Mouse (Mus musculus) spleen, postnatal 36 days (tissue): Measurements from ENCODE around the gene Csf3.
"Not testable (repeated sequence)": the region's sequence is repeated elsewhere in the genome, so short reads cannot be mapped to it uniquely, and the experiment has no call there.

Source experiments
- DNase-seq, 2 experiments: peaks; one replicate each; pipeline ENCODE4 v3.0.0; 2022; ENCODE audit warnings: low spot score in 2 of 2, mixed read lengths in 1 of 2

Gene Csf3

DNA sequence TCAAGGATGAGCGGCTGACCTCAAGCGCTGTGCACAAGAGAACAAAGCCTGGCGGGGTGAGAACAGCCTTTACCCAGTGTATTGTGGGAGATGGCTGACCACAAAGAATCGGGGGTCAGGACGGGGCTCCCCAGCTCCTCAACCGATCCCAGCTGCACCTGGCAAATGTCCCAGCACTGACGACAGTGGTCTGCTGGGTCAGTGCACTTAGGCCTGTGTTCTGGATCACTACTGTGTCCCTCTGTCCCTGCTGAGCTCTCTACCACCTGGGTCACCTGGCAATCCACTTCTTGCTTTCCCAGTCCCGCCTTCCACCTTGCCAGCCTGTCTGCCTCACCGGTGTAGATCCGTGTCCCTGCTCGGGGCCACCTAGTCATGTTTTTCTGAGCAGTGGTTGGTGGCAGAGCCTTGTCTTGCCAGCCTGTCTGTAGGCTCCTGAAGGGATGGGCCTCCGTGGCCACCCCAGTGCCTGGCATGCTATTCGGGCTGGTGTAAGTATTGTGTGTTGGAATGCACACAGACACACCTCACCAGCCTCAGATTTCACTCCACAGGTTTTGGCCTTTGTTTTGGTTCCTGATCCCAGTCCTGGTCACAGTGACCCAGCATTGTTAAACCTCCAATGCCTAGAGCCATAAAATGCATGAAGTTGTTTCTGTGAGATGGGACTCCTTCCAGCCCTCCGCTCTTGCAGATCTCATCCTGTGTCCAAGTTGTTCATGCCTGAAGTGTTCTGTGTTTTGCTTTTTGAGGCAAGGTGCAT is 4.4 kb upstream of the Csf3 start:
- no peak for DNase-seq

DNA sequence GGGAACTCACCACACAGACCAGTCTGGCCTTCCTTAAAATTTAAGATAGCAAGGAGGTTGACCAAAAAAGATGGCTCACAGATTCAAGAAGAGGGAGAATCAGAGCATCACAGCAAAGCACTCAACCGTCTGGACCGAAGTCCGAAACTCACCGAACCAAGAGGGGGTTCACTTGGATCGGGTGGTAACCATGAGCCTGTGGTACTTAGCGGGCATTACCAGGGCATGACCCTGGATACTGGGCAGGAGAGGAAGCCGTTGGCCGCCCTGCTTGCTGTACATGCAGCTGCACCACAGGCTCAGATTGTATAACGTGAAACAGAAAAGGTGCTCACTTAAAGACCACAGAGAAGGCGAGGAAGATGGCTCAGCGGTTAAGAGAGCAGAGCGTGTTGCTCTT is 3.8 kb upstream of the Csf3 start:
- DNase-seq: no peak

DNA sequence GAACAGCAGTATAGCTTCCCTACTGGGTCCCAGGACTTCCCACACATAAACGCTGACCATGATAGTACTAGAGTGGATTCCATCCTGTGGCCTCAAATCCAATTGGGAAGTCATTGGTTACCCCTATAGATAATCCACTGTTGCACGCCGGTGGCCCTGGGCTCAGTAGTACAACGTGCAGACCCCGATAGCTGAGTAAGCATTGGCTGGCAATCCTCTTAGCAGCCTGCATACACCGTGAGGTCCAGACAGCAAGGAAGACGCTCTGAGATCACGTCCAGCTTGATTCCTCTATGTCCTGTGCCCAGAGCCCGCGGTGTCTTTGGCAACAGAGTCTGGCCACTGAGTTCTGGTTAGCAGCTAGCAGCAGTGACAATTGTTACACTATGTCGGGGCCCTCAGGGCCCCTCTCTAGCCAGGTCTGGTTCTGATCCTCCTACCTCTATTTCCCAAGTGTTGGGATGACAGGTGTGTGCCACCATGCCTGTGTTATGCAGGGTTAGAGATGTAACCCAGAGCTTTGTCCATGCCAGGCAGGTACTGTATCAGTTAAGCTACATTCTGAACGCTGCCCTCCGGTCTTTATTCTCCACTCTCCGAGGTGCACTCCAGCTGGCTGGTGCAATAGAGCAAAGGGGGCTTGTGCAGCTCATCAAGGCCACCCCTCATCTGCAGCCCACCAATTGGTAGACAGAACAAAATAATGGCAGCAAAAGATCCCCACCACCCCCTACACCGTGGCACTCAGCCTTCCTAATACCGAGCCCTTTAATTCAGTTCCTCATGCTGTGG is 2.0 kb upstream of the Csf3 start:
- DNase-seq: no peak

DNA sequence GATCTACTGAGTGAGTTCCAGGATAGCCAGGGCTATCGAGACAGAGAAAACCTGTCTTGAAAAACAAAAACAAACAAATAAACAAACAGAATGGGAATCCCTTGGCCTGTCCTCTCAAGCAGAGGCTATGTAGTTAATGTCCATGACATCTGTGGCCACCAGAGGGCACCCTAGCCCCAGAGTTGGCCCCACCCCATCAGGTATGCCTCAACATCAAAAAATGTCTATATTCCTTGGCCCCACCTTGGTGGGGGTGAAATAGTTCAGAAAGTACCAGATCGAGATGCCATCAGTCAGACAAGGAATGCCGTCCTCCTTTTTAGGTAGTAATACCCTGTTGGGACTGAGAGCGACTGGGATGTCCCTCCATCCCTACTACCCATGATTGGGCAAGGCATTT is 1.2 kb upstream of the Csf3 start:
- DNase-seq: peak; percentile 57 to 70

DNA sequence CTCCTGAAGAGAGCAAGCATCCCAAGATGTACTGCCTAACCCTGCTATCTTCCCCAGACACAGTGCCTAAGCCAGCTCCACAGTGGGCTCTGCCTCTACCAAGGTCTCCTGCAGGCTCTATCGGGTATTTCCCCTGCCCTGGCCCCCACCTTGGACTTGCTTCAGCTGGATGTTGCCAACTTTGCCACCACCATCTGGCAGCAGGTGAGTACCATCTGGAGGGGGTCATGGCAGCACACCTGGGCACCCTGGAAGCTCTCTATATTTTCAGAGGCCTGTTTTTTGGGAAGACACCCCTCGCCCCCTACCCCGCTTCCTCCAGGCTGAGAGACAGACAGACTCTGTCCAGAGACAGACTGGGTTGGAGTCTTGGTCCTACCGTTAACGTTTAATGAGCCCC is 1.3 kb downstream of the Csf3 start:
- DNase-seq: no peak

DNA sequence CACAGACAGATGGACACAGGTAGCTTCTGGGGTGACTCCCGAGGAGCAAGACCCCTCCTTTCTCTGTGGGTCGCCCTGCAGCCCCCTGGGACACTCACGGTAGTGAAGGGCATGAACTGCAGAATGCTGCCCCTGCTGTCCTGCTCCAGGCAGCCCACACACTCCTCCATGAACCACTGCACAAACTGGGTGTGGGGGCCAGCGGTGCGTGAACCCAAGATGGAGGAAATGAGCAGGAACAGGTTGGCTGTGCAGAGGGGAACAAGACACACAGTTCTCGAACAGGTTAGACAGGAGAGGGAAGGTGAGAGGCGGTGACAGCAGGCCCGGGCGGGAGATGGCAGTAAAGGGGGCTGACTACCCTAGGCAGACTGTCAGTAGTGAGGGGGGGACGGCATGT is 4.0 kb downstream of the Csf3 start:
- no peak for DNase-seq

DNA sequence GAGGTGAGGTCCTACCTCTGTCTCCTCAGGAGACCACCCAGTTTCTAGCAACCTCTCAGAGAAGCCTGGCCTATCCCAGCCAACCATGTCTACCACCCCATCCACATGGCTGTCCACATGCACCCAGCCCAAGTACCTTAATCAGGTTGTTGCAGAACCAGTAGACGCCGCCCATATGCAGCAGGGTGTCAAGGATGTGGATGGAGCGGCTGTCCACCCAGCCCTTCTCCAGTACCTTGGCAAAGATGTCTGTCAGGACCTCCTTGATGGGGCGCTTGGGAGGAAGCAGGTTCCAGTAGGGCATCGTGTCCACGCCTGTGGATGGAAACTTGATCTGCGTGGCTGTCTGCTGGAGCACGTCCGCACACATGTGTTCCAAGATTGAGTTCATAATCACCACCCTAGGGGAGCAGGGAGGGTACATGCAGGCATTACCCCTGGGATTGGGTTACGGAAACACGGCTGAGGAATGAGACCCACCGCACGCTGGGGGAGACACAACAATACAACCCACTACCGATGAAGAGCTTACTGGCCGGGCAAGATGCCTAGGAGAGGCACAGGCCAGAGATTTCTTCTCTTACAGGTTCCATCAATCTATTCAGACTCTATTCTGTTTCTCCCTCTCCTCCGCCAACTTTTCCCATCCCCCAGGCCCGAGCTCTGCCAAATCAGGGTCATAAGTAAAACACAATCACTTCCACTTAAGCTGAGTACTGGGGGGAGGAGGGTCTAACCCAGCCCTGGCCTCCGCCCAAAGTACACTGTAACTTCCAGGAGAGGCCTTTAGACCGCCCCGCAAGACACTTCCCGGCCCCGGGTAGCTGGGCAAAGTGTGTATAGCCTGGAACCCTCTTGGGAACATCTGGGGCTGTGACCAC is 6.6 kb downstream of the Csf3 start:
- DNase-seq: no peak

DNA sequence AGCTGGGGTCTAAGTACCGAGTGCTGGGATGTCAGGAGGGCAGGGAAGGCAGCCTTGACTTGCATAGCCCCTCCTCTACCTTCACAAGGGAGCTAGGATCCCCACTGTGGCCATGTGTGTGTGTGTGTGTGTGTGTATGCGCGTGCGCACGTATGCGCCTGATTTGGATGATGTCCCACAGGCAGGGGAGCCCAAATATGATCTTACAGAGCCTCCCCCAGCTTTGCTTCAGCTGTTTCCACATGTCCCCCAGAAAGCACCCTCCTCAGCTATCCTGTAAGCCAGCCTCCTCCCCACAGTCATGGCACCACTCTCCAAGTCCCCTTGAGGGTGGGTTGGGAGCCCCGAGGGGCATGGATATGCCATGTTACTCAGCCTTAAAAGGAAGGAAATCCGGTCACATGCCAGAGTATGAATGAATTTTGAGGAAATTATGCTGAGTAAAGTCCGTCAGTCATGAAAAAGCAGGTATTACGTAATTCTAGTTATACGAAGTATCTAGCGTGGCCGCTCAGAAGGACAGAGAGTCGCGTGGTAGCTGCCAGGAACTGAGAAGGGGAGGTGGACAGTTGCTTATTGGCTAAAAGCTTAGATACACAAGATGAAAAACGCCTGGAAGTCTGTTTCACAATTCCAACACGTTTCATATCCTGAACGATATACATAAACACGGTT is 7.4 kb downstream of the Csf3 start:
- DNase-seq: no peak

DNA sequence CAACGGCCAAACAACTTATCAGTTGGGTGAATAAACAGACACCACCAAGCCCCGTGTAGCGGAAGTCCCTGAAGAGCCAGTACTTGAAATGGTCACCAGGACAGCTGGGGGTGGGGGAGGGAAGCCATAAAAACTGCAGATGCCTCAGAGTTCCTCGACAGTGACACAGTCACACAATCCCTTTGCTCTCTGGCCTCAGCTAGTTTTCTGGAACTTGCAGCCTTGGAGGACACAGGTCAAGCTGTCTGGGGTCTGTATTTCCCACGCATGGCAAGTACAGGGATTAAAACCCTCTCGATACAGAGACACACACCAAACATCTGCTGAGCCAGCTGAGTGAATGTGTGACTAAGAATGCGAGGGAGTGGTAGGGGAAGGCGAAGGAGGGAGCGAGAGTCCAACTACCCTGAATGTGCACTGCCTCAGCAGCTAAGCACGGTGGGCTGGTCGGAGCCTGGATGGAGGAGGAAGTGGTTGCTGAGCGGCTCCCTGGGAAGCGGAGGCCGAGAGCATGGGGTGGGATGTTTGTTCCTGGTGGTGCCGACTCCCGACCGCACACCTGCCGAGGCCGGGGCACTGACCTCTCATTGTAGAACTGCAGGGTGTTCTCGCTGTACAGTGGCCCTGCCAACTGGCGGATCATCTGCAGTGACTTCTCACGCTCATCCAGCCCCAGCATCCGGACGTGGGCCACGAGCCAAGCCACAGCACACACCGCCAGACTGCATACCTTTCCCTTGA is 8.1 kb downstream of the Csf3 start:
- DNase-seq: no peak

DNA sequence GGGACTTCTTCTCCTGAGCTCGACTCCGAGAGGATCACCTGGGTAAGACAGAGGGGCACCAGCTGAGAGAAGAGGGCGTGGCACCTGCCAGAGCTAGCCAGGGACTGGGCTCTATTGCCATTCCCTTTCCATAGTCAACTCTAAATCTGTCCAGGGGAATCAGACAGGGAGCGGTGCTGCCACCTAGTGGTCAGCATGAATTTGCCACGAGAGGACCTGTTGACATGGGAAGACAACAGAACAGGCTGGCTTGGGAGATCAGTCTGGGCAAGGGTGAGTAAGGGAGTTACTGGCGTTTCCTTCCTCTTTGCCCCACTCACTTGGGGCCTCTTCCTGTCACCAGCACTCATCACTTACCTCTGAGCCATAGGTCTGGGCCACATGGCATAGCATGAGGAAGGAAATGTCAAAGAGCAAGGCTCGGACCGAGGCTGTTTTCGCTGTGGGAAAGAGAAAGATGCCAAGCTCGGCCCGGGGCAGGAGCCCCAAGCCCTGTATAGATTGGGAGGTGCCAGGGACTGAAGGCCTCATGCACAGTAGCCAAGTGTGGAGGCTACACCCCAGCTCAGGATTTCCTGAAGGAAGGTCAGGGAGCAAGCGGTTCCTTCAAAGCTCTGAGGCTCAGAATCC is 9.5 kb downstream of the Csf3 start:
- DNase-seq: peak; percentile 36 to 61

DNA sequence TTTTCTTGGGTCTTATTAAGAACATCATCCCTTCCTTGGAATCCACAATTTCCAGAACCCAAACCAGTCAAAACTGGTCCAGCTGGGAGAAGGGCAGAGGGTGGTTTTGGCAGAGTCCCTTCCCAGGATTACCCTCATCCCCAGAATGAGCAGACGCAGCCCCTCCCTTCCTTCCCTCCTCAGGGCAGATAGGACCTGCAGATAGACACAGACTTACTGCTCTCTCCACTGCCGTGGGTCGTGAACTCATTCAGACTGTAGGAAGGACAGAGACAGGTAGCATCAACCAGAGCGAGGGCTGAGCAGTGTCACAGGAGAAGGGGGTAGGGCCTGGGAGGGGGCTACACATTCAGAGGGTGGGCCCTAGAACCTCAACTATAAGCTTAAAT is 10.0 kb downstream of the Csf3 start:
- DNase-seq: no peak

DNA sequence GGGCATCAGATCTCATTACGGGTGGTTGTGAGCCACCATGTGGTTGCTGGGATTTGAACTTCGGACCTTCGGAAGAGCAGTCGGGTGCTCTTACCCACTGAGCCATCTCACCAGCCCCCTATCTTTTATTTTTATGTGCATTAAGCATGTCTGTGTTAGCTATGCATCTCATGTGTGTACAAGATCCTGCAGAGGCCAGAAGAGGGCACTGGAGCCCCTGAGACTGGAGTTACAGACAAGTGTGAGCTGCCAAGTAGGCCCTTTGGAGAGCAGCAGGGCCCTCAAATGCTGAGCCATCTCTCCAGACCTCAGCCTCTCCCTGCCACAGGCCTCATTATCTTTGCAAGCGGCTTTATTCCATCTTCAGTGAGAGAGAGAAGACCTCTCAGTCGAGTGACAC is 10.9 kb downstream of the Csf3 start:
- DNase-seq: not testable (repeated sequence)

DNA sequence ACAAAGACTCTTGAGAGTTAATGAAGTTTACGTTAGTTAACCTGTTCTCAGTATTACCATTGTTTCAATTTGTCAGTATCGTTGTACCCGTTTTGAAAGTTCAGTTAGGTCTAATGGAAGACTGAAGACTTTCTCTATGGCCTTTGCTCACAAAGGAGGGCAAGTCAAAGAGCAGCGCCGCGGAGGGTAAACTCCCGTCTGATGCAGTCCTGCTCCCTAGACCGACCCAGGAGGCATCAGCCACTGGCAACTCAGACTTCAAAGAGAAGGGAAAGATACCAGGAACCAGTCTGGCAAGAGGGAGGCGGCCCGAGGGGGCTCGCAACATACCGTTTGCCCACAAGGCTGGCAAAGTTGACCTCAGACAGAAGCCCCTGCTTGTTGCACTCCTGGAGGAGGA is 12.6 kb downstream of the Csf3 start:
- DNase-seq: no peak

DNA sequence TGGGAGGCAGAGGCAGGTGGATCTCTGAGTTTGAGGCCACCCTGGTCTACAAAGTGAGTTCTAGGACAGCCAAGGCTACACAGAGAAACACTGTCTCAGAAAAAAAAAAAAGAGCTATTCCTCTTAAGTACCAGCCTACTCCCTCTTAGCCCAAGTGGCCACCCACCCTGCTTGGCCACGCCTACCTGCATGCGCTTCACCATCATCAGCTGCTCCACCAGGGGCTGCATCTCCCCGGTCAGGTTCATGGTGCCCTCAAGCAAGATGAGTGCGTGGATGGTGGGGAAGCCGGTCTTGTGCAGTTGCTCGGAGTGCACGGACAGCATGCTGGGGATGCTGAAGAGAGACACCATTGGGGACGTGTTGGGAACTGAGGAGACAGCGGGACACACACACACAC is 14.9 kb downstream of the Csf3 start:
- DNase-seq: no peak

DNA sequence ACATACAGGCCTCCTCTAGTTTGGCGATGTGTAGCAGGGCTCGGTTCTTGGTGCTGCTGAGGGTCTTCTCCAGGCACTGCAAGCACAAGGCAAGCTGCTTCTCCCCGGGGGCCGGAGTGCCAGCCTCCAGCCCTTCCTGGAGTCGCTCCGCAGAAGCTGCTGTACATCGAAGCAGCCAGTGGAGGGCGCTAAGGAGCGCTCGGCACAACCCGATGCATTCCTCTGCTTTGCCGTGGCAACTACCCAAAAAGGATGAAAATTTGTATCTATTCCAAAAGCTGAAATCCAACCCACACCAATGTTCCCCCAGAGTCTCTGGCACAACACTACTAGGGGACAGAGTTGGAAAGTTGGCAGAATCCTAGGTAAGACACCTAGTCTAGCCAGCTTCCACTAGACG is 16.8 kb downstream of the Csf3 start:
- DNase-seq: peak; percentile 28 to 38

DNA sequence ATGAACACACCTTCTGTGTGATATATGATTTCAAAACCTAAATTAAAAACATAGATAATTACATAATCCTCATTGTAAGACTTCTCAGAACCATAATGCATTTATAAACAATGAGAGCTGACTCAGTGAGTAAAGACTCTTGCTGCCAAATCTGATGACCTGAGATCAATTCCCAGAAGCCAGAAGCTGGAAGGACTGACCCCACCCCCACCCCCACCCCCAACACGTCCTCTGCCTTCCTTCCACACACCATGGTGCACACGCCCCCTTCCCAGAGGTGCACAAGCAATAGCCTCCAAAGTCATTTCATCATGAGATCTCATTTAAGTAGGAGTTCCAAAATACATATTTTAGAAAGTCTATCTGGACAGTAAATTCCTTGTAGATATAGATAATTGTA is 19.7 kb downstream of the Csf3 start:
- DNase-seq: no peak

DNA sequence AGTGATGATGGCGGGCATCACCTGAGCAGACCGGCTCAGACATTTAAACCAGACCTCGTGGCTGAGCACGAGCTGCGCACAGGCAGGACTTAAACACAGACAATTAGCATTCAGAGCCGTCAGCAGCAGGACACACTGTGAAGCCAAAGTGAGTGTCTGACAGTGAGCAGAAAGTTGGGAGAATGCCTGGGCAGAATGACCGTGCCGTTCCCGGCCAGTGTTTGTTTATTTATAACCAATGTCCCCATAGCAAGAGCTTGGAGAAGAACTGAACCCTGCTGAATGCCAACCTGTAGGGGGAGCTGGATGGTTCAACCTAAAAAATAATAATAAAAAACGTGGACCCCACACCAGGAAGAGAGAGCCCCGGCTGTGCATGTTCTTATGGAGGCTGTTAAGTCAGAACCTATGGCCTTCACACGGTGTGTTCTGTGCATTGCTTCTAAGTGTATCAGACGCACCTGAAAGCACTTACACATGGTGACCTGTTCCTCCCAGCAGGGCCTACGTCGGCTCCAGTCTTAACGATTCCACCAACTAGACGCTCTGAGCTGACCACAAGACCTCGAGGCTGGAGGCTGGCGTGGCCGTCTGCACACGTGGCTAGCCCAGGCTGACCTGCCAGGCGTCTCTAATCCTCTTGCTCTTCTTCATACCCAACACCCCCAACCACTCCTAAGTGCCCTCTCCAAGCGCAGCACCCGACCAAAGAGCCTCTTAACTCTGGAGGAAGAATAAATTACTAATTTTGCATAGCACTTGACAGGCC is 20.6 kb downstream of the Csf3 start:
- DNase-seq: no peak

DNA sequence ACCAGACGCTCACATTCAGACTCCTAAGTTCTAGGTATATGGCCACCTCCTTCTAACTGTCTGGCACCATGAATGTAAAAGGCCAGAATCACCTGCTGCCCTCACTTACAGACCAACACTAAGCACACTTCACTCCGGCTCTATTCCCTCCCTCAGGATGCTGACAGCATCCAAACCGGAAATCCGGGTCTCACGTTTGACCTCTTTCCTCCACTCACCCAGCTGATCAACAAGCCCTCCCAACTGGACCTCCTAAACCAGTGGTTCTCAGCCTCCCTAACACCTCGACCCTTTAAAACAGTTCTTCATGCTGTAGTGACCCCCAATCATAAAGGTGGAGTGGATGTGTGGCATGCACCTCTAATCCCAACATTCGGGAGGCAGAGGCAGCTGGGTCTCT is 22.0 kb downstream of the Csf3 start:
- no peak for DNase-seq

DNA sequence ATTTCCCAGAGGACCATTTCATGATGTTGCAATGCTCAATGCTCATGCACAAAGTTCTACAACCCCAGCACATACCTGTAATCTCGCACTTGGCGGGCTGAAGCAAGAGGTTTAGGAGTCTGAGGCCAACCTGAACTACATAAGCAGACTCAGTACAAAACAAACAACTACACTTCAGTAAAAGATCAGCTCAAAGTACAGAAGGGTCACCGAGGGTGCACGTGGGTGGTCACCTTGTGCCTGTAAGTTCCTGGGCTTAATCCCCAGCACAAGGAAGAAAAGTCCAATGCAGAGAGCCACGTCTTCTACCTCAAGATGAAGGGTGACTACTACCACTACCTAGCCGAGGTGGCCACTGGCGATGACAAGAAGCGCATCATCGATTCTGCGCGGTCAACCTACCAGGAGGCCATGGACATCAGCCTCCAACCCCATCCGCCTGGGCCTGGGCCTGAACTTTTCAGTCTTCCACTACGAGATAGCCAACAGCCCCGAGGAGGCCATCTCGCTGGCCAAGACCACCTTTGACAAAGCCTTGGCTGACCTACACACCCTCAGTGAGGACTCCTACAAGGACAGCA is 25.0 kb downstream of the Csf3 start:
- no peak for DNase-seq
